Mouse (Mus musculus) CH12.LX (cell line): ENCODE measurements at regions not wholly inside any gene's neighbourhood (a gene's known extent, or its start where the extent isn't known, plus 50 kb on each side); places are given as distances from the start of the nearest gene placed in this dataset.

Experiments used
- DNase-seq: peaks from one replicate; pipeline ENCODE4 v3.0.0-alpha.2; 2013; ENCODE audit errors: extremely low read depth
- H3K27ac ChIP-seq: 2 replicates; pipeline ENCODE4 v1.5.1; 2012; ENCODE audit warnings: low read depth, mild to moderate bottlenecking, control low read depth, moderate library complexity; ENCODE audit not compliant: insufficient read depth
- H3K27me3 ChIP-seq: replicated peaks from 2 replicates; pipeline ENCODE3; 2012; ENCODE audit warnings: inconsistent platforms
- H3K36me3 ChIP-seq, 2 experiments: replicated peaks in 1 of 2; 2 replicates each; pipeline versions ENCODE3 to v1.6.1; 2012; ENCODE audit warnings: inconsistent platforms in 1 of 2, low read length in 1 of 2, mild to moderate bottlenecking in 1 of 2, mixed read lengths in 1 of 2, moderate library complexity in 1 of 2; ENCODE audit not compliant: control insufficient read depth in 1 of 2, insufficient read depth in 1 of 2
- H3K4me1 ChIP-seq, 2 experiments: 2 replicates each; pipeline ENCODE4 v1.6.1; 2012; ENCODE audit warnings: inconsistent platforms in 1 of 2, moderate library complexity in 1 of 2; ENCODE audit not compliant: insufficient read depth in 2 of 2, control insufficient read depth in 1 of 2
- H3K4me2 ChIP-seq: 2 replicates; pipeline ENCODE4 v1.6.1; 2012; ENCODE audit warnings: low read depth, mild to moderate bottlenecking, control low read depth; ENCODE audit not compliant: poor library complexity, insufficient read depth, severe bottlenecking
- H3K4me3 ChIP-seq, 3 experiments: fragments of 150-350 bp in 1 of 3; sonication (generic) in 1 of 3; replicated peaks in 1 of 3; 2 replicates each; pipeline versions ENCODE3 to v1.5.1; 2011 to 2012; ENCODE audit warnings: low read depth in 2 of 3, low read length in 2 of 3, mild to moderate bottlenecking in 2 of 3, moderate library complexity in 2 of 3, control low read depth in 1 of 3, improper control_type of control experiment in 1 of 3, inconsistent platforms in 1 of 3, mixed read lengths in 1 of 3; ENCODE audit not compliant: poor library complexity in 1 of 3
- H3K79me2 ChIP-seq: replicated peaks from 2 replicates; pipeline ENCODE4 v1.6.1; 2012; ENCODE audit warnings: mild to moderate bottlenecking, moderate library complexity; ENCODE audit not compliant: control insufficient read depth, poor library complexity, insufficient read depth, severe bottlenecking; ENCODE audit errors: extremely low read depth
- H3K9ac ChIP-seq: 2 replicates; pipeline ENCODE4 v1.6.1; 2012; ENCODE audit warnings: low read depth, mild to moderate bottlenecking, control low read depth, moderate library complexity; ENCODE audit not compliant: insufficient read depth
- H3K9me3 ChIP-seq: replicated peaks from 2 replicates; pipeline ENCODE3; 2012; ENCODE audit warnings: low read length, inconsistent platforms, mixed read lengths
- CHD2 ChIP-seq: IDR thresholded peaks from 2 replicates; pipeline ENCODE4 v1.6.1; 2011; ENCODE audit warnings: low read length, improper control_type of control experiment
- CTCF ChIP-seq, 2 experiments: IDR thresholded peaks in 1 of 2; conservative IDR thresholded peaks in 1 of 2; 2 replicates each; pipeline ENCODE4 v1.5.1; 2011 to 2012; ENCODE audit warnings: low read depth in 2 of 2, low read length in 2 of 2, improper control_type of control experiment in 1 of 2, inconsistent platforms in 1 of 2, mild to moderate bottlenecking in 1 of 2, moderate library complexity in 1 of 2
- ELF1 ChIP-seq: IDR thresholded peaks from 2 replicates; pipeline ENCODE4 v1.6.1; 2014; ENCODE audit warnings: low read depth, mild to moderate bottlenecking, inconsistent platforms, low read length, improper control_type of control experiment
- HCFC1 ChIP-seq: IDR thresholded peaks from 2 replicates; pipeline ENCODE4 v1.6.1; 2012; ENCODE audit warnings: low read depth, mild to moderate bottlenecking, inconsistent platforms, low read length, improper control_type of control experiment
- IRF4 ChIP-seq: IDR thresholded peaks from 2 replicates; pipeline ENCODE4 v1.6.1; 2014; ENCODE audit warnings: low read depth, mild to moderate bottlenecking, inconsistent platforms, low read length, improper control_type of control experiment
- JUN ChIP-seq: IDR thresholded peaks from 2 replicates; pipeline ENCODE4 v1.6.1; 2011; ENCODE audit warnings: low read depth, mild to moderate bottlenecking, low read length, improper control_type of control experiment, moderate library complexity; ENCODE audit not compliant: insufficient read depth
- JUND ChIP-seq: conservative IDR thresholded peaks from 2 replicates; pipeline ENCODE4 v1.6.1; 2011; ENCODE audit warnings: low read depth, low read length, improper control_type of control experiment
- MAX ChIP-seq: IDR thresholded peaks from 2 replicates; pipeline ENCODE4 v1.6.1; 2011; ENCODE audit warnings: low read length, improper control_type of control experiment
- MXI1 ChIP-seq: IDR thresholded peaks from 2 replicates; pipeline ENCODE4 v1.6.1; 2011; ENCODE audit warnings: mild to moderate bottlenecking, low read depth, low read length, improper control_type of control experiment
- MYC ChIP-seq: IDR thresholded peaks from 2 replicates; pipeline ENCODE4 v1.6.1; 2011; ENCODE audit warnings: low read depth, mild to moderate bottlenecking, improper control_type of control experiment, low read length
- NELFE ChIP-seq: IDR thresholded peaks from 2 replicates; pipeline ENCODE4 v1.6.1; 2011; ENCODE audit warnings: low read depth, low read length, improper control_type of control experiment
- PAX5 ChIP-seq: IDR thresholded peaks from 2 replicates; pipeline ENCODE4 v1.6.1; 2012; ENCODE audit warnings: low read length, inconsistent platforms, mixed read lengths
- RAD21 ChIP-seq: IDR thresholded peaks from 2 replicates; pipeline ENCODE4 v1.6.1; 2011; ENCODE audit warnings: low read depth, mild to moderate bottlenecking, low read length, improper control_type of control experiment, moderate library complexity
- RCOR1 ChIP-seq: conservative IDR thresholded peaks from 2 replicates; pipeline ENCODE4 v1.6.1; 2012; ENCODE audit warnings: low read depth, mild to moderate bottlenecking, inconsistent platforms, low read length, improper control_type of control experiment
- SIN3A ChIP-seq: IDR thresholded peaks from 2 replicates; pipeline ENCODE4 v1.6.1; 2012; ENCODE audit warnings: low read length, improper control_type of control experiment, inconsistent platforms
- SMC3 ChIP-seq: IDR thresholded peaks from 2 replicates; pipeline ENCODE4 v1.6.1; 2011; ENCODE audit warnings: low read depth, low read length, improper control_type of control experiment
- UBTF ChIP-seq: IDR thresholded peaks from 2 replicates; pipeline ENCODE4 v1.6.1; 2012; ENCODE audit warnings: low read depth, mild to moderate bottlenecking, inconsistent platforms, low read length, improper control_type of control experiment, moderate library complexity
- ZC3H11A ChIP-seq: IDR thresholded peaks from 2 replicates; pipeline ENCODE4 v1.6.1; 2012; ENCODE audit warnings: low read depth, mild to moderate bottlenecking, inconsistent platforms, low read length, improper control_type of control experiment
- ZMIZ1 ChIP-seq: IDR thresholded peaks from 2 replicates; pipeline ENCODE4 v1.6.1; 2012; ENCODE audit warnings: low read depth, mild to moderate bottlenecking, inconsistent platforms, low read length, improper control_type of control experiment
- ZNF384 ChIP-seq: IDR thresholded peaks from 2 replicates; pipeline ENCODE4 v1.6.1; 2012; ENCODE audit warnings: low read depth, low read length, improper control_type of control experiment, inconsistent platforms
- dilution Hi-C: fragments of 300-500 bp; cut with MboI; formaldehyde crosslinking; loops from 2 replicates; pipeline ENCODE4 v1.14.3; 2020; ENCODE audit warnings: low sequenced_read_pairs; ENCODE audit not compliant: extremely low pct_unique_long_range_greater_than_20kb, extremely low pct_ligation_motif_present
- in situ Hi-C: fragments of 300-500 bp; cut with MboI; formaldehyde crosslinking; loops from 3 replicates; pipeline ENCODE4 v1.14.3; 2019; ENCODE audit warnings: low sequenced_read_pairs, low pct_ligation_motif_present, low pct_unique_long_range_greater_than_20kb, mixed read lengths

DNA sequence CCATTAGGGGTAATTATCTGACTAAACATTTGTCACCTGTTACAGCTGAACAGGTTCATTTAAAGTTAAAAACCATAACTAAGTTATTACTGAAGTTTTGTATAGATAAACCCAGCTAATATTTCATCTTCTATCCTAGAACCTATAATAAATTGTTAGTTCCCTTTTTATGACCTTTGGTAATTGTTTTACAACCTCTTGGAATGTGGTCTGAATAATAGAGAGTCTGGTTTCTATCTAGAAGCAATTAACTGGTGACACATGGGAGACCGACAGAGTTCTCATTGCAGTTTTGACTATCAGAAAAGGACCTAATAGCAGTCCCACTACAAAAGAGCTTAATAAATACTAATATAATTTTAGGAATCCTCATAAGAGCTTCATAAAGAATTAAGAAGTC lies 330.2 kb downstream of the Vgll3 start:
- Histone ChIP-seq H3K27me3 (no peaks in the 10 kb centered on the region), H3K4me3 (no peak overlapping the region), H3K36me3 (no peaks in the 10 kb centered on the region), H3K27ac (no peak overlapping the region), H3K9me3 (peaks cover 28% of the 10 kb centered on the region), H3K4me2 (no peak overlapping the region), H3K4me1 (no peaks in the 10 kb centered on the region), H3K79me2 (no peaks in the 10 kb centered on the region), H3K9ac (no peak overlapping the region)
- in situ Hi-C loops (no loop called here), dilution Hi-C loops (no loop called here)
- TF ChIP-seq ZNF384 (no peak), RCOR1 (no peak), SIN3A (no peak), MXI1 (no peak), CTCF (conservative IDR thresholded peaks at IDR 0.05 in 1 of 2, IDR thresholded peaks at IDR 0.05 in 1 of 2; ENCODE audit: low read depth in 2 of 2, low read length in 2 of 2) (no peak), MYC (no peak), PAX5 (no peak), MAX (no peak), ZMIZ1 (no peak), SMC3 (no peak), RAD21 (no peak), JUN (no peak), UBTF (no peak), HCFC1 (no peak)
- DNase-seq = no peak

DNA sequence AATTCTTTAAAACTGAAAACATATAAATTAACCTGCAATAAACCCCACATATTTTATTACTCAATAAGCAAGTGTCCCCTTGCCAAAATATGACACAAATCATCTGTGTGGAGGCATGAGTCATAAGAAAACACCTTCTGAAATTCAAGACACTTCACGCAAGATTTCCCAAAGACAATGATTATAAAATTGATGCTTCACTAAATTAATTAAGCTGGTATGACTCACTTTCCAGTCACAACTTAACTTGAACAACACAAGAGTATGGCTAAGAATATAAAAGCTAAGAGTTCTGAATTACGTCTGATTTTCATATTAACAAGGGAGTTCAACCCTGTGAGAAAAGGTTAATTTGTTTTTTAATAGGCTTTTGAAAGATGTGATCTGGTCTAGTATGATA lies 353.2 kb downstream of the Vgll3 start:
- H3K27ac ChIP-seq = no peak overlapping the region
- no peaks in the 10 kb centered on the region for H3K36me3 ChIP-seq
- H3K4me2 ChIP-seq = no peak overlapping the region
- no peak overlapping the region for H3K4me3 ChIP-seq
- H3K9ac ChIP-seq = no peak overlapping the region
- in situ Hi-C loops = no loop called here
- dilution Hi-C loops = no loop called here
- peaks cover 21% of the 10 kb centered on the region for H3K9me3 ChIP-seq
- TF ChIP-seq CHD2 (no peak), IRF4 (no peak), RAD21 (no peak), ELF1 (no peak), MYC (no peak), NELFE (no peak), ZC3H11A (no peak), JUND (no peak)
- no peak for DNase-seq
- no peaks in the 10 kb centered on the region for H3K27me3 ChIP-seq
- H3K79me2 ChIP-seq = no peaks in the 10 kb centered on the region
- H3K4me1 ChIP-seq = no peaks in the 10 kb centered on the region
